Mouse (Mus musculus): ENCODE measurements around the gene Zfp367.

- TF ChIP-seq GATA1 (IDR thresholded peaks at IDR 0.05; ENCODE audit: low read length) = no peak
- TF ChIP-seq TAL1 (IDR thresholded peaks at IDR 0.05; ENCODE audit: low read length) = no peak
These were observed 29.4 kb downstream of the Zfp367 start for GRCm38 (mm10) chr13:64123491-64124188.
